Mouse (Mus musculus) c-Kit-positive CD71-positive TER-119-positive erythroid progenitor cells, embryonic 14.5 days (primary cell): Measurements from ENCODE around the gene Xxylt1.

Source experiments
- DNase-seq: peaks from one replicate; pipeline ENCODE4 v3.0.0-alpha.2; 2013; ENCODE audit warnings: low spot score

Gene Xxylt1

DNA sequence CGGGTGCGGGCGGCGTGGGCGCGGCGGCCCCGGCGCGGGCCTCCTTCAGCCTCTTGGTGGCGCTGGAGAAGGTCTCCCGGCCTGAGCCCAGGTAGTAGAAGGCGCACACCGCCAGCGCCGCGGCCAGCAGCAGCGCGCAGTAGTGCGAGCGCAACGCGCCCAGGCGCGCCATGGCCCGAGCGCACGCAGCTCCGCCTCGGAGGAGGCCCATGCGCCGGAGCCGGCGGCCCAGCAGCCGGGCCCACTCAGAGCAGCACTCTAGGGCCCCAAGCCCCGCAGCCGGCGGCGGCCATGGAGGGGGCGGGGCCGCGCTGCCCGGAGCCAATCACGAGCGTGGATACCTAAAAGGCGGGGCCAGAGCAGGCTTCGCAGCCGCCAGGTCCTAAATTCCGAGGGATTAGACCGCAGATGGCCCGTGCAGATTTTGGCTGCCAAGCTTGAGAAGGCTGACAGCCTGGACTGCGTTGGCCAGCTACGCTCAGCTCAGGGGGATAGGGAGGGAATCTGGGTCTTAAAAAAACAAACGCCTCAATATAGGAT, at the start of gene Xxylt1:
Gene Xxylt1, minus strand, starts transcription at position 308 of the 540 bp plus-strand sequence.
- DNase-seq: peak; percentile 88

DNA sequence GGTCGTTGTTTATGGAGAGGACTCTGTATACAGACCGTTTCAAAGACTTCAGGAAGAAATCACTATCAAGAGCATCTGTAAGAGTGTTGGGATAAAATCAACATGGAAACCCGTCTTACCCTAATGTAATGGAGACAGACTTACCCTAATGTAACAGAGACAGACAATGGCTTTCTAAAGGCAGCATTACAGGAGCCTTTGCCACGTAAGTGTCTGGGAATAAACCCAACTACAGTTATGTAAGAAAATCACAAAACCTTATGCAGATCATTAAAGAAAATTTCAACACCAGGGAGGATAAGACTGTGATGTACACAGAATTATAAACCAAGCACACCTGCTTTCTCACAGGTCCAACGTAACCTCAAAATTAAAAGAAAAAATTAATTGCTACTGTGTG, 46.9 kb upstream of the Xxylt1 start:
- no peak for DNase-seq

DNA sequence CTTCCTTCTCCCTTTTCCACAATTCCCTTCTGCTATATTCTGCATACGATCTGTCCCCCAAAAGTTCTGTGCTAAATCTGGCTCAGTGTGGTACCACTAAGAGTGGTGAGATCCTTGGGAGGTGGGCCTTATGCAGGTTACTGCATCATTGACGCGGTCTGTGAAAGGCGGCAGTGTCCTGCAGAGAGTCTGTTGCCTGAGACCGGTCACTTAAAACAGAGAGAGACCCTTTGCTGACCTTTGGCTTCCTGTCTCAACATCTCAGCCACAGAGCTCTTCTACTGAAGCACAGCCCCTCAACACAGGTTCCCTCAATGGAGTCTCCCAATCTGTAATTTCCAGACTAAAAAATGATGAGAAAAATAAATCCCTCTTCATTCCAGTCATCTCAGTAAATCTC, 43.8 kb upstream of the Xxylt1 start:
- no peak for DNase-seq

DNA sequence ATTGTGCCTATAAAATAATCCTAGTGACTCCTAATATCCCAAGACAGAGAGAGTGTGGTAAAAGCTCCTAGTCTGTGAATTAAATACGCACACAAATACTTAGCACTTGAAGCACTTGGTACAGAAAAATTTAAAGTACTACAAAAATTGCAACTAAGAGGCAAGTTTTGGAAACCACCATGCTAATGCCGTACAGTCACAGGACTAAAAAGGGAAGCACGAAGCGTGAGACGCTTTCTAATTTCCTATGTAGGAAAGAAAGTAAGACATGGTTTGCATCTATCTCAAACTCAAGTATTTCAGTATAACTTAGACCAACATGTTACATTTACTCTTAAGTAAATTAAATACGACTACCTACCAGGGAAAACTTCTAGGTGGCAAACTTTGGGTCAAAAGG, 40.4 kb upstream of the Xxylt1 start:
- no peak for DNase-seq

DNA sequence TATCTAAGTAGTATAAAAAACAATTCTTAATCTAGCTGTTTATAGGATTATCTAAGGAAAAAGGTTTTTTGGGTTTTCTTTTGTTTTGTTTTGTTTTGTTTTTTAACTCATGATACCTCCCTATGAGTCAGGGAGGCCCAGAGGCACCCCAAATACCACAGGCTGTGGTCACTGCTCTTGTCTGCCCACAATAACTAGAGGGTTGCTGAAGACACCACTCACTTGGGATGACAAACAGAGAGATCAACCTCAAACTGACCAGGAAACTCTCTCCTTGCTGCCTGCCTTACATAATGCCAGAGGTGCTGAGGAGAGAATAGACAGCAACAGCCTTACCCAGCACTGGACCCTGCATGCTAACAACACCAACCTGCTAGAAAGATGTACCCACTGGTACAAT, 32.4 kb upstream of the Xxylt1 start:
- no peak for DNase-seq

DNA sequence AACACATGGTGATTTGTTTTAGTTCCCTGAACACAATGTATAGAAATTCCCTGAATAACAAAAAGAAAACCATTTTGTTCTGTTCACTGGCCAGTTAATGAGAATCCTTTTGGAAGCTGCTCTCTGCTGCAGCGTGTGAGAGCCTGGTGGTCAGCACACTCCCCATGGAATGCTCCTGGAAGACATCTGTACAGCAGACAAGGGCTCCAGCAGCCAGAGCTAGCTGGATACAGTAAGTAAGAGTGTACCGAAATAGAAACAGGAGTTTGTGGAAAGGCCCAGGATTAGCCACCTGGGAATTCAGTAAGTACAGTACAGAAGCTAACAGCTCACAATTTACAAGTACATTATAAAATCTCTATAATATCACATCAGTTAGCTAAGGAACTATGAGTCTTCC, 20.1 kb upstream of the Xxylt1 start:
- no peak for DNase-seq

DNA sequence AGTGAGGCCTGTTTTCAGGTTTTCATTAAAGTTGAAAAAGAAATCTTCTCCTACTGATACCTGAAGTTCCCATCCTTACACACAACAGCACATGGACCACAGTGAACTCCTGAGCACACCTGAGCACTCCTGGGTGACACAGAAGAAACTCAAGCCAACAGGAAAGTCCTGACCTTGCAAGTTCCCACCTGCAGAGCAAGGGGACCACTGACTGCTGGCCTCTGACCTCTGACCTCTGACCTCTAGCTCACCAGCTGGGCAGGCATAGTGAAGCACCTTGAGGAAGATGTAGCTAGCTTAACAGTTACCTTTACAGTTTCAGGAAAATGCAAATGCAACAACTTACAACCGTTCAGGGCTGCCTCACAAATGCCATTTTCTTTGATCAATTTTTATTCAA, 18.7 kb upstream of the Xxylt1 start:
- DNase-seq: no peak

DNA sequence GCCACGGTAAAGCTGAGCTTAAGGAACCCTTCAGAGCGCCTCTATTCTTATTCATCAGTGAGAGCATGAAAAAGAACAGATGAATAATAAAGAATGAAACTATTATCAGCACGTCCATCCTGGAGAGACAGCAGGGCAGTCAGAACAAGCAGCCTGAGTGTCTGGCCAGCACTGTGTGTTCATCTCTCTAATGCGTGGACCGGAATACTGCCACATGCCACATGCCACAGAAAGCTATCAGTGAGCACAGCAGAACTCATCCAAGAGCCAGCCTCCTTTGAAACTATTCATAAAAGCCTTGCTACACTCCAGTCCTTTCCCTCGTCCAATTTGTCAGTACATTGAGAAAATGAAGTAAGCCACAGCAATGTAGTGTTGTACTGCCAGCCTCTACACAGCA, 12.8 kb upstream of the Xxylt1 start:
- no peak for DNase-seq

DNA sequence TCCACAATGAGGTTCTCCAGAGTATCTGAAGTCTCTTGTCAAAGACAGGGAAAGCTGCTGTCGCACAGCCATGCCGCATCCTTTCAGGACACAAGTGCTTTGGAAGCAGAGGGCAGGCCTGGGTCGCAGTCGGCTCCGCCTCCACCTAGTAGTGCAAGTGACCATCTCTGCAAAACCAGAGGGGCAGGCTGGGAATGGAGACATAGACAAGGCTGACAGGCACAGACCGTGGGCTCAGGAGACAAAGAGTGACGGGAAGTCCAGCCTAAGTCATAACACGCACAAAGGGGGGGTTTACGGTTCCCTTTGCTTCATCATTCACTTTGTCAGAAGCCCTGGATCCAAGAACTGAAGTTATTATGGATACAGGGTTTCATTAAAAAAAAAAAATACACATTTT, 12.0 kb upstream of the Xxylt1 start:
- no peak for DNase-seq

DNA sequence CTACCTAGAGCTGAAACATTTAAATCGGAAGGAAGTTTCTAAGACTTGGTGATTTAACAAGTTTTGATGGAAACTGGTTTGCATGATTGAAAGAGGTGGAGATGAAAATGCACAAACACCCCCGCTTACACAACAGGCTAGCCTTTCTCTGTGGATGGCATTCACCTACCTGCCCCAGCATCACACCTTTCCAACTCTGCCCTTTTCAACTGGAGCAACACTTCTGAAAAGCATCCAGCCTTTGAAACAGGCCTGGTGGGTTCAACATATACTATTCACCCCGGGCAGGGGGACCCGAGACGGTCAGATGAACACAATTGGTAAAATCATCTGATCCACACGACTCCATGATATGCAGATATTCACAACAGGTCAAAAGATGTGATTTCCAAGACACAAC, 659 bp upstream of the Xxylt1 start:
- no peak for DNase-seq

DNA sequence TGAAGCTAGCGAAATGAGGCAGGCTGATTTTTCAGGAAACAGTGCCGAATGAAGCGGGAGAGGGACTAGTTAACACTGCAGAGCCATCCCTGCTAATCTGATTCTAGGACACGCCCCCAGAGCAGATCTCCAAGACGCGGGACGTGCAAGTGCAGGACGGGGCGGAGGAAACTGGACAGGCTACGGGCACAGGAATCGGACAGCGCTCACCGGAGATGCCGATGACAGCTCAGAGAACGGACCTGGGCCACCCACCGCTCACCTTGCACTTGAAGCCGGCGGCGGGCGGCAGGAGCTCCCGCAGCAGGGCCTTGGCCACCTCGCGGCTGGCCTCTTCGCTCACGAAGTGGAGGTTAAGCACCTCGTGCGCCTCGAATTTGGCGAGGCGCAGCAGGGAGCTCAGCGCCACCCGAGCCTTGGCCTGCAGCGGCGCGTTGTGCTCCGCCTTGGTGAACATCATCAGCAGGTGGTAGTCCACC, 620 bp downstream of the Xxylt1 start:
- DNase-seq: peak; percentile 61

DNA sequence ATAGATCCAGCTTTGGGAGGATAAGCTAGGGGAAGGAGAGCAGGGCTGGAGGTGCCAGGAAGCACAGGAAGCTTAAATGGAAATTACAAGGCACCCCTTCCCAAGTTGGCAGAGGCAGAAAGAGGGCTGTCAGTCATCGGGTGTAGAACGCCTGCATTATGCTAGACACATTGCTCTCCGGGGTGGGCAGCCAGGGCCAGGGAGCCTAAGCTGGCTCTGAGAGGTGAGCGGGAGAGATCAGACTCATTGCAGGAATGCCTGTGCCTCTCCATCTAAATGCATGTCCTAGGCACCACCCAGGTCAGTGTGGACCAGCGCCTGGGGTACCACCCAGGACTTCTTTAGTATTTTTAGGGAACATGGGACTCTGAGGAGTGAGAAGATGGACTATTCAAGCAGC, 3.8 kb downstream of the Xxylt1 start:
- no peak for DNase-seq

DNA sequence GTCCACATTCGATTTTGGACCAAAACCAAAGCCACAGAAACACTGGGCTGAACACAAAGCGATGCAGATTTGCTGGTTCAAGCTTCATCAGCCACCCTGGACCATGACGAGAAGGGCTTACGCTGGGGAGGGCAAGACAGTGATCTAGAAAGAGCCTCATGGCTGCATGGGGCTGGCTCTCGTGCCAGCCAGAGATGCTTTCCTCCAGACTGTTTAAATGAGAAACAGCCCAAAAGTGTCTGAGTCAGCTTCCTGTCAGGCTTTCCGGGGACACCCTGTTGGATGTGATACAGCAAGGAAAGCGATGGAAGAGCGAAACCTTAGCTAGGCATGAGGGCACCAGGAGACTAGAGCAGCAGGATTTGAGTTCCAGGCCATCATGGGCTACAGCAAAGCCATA, 4.8 kb downstream of the Xxylt1 start:
- DNase-seq: no peak

DNA sequence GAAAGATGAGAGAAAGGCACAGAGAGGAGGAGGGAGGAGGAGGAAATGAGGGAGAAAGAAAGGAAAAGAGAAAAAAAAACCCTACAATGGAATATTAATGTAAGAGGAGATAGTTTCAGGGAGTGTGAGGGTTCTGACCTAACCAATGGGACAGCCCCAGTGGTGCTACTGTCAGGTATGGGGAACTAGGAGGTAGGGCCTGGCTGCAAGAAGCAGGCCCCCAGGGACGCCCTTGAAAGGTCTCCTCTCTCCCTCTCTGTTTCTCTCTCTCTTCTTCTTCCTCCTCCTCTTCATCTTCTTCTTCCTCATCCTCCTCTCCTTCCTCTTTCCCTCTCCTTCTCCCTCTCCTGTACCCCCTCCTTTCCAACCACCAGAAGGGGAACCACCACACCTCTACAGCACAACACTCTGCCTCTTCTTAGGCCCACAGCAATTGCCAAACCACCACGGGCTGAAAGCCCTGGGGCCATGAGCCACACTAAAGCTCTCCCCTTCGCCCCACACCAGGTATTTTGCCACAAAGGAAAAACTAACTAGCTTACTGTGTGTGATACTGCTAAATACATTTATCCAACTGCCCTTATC, 6.8 kb downstream of the Xxylt1 start:
- no peak for DNase-seq

DNA sequence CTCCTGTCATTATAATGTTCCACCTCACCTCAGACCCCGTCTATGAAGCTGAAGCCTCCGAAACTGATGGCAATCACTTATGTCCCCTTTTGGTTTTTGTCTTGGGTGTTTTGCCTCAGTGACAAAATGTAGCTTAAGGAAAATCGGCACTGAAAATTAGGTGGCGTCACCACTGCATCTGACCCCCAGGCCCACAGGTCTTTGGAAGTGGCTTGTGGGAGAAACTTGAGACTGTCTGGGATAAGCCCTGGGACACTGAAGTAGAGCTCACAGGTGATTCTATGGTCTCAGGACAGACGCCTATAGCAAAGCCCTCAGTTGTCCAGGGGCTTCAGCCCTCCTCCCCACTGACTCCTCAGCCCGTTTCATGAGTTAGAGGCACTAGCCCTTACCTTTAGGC, 9.5 kb downstream of the Xxylt1 start:
- DNase-seq: no peak

DNA sequence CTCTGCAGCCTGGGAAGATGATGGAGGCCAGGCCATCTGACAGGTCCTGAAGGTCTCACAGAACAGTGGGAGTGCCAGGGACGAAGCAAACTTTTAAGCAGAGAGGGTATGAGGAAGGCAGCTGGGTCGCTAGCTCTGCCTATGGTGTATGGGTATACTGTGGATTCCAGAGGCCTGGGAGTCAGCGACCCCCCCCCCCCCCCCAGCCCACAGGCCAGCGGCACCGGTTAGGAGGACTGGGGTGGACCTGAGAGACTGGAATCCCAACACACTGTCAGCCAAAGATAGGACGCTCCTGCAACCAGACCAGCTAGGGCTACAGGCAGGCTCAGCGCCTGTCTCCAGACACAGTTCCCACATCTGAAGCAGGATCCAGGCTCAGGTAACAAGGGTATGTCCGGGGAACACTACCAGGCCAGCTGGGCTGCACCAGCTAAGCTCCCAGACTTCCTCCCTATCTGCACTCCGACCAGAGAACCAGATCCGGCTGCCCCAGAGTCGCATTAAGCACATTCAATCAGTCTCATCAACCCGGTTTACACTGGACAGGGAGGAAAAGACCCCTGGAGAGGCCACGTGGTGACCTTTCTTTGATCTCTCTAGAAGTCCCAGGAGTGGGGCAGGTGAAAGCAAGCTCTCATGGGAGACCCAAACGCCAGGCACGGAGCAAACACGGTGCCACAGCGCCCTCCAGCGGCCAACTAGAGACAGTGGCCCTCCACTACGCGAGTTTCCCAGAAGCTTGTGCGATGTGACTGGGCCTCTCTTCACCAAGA, 10.7 kb downstream of the Xxylt1 start:
- peak; percentile 60 for DNase-seq

DNA sequence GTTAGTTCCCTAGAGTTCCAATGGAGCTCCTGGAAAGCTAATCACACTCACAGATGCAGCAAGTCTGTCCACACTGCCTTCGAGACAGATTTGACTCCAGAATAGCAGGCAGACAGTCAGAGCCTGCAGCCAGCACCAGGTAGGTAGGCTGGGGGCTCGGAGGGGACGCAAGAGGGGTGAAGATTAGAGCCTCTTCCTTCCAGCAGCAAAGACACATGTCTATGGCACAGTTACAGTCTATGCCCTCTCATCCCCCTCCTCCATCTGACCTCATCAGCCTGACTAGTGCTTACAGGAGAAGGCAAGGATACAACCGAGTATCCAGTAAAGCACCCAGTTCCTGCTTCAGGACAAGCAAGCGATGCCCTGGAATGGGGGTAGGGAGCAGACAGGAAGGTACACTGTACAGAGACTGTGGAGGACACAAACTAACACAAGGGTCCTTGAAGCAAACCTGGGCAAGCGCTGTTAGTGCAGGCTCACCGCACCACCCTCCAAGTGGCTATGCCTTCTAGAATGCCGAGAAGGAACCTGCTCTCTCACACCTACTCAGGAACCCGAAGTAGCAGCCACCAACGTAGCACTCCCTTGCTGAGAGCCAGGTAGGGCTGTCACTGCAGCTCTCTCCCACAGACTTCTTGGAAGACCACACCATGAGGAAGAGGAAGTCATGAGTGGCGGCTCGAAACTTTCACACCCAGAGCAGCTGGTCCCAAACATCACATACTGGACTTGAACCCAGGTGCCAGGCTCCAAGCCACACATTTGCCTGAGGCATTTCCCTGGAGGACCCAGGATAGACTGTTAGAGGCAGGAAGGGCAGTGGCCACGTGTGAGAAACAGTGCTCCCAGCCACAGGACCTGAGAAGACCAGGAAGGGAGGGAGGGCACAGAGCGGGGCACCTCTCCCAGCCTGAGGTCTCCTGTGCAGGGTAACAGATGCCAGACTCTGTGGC, 11.7 kb downstream of the Xxylt1 start:
- no peak for DNase-seq

DNA sequence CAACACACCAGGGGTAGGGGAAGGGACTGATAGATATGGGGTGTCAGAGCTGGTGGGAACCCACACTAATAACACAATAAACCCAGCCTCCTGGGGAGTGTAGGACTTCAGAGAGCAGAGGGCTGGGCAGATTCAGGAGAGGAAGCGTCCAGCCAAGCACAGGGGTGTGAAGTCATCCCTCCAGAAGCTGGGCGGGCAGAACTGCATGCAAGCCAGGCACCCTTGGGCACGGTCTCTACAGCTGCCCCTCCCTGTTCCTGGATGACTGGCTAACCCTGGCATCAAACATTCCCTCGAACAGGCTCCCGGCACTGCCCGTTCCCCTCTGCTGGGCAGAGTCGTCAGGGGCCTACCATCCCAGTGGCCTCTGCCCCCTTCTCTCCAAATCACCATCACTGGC, 13.0 kb downstream of the Xxylt1 start:
- DNase-seq: no peak

DNA sequence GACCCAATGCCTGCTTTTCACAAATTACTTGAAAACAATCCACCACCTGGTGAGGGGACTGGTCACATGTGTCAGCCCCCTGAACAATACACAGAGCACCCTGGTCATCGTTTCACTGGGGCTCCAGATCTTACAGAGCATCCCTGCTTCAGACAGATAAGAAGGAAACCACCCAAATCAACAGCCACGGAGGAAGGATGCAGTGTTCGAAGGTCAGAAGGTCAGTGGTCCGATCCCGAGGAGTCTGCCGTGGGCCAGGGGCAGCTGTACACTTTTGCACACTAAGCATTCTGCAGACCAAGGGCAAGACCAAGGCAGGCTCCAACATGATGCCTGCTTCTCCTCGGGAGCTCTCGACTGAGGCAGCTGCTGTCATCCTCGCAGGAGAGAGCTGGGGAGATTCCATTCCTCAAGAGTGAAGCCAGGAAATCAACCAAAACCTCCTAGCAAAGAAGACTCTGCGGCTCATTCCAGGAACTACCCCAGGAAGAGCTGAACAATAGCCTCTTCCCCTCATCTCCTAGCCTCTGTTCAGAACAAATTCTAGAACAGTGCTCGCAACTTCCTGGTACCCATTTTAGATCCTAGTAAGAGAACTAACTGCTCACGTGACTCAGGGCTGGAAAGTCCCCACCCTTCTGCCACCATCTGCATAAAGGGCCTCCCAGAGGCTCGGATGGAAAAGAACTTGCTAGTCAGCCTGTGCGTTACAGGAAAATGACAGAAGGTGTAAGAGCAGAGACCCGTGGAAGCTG, 14.7 kb downstream of the Xxylt1 start:
- peak; percentile 34 for DNase-seq

DNA sequence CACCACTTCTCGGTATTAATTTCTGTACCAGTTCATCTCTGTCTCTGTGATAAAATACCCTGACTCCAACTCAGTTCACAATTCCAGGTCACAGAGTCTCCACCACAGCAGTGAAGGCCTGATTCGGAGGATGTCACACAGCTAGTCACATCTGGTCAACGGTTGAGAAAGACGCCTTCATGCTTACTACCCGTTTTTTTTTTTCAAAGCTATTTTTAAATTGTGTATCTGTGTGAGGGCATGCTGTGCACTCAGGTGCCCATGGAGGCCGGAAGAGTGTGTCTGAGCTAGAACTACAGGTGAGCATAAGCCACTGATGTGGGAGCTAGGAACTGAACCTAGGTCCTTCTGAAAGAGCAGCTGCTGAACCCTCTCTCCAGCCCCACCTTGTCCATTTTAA, 16.4 kb downstream of the Xxylt1 start:
- no peak for DNase-seq

DNA sequence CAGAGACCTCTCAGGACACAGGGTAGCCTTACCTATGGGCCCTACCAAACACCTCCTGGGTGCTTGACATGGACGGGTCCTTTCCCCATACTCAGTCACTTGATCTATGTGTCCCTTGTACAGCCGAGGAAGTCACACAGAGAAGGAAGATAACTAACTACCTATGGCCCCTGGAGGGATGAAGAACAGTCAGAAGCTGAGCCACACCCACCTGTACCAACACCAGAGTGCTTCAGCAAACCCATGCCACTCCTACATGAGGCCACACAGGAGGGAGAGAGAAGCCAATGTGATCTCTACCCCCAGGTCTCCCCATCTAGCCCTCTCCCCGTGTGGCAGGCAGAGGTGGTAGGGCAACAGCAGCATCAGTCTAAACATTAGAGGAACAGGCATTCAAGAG, 18.3 kb downstream of the Xxylt1 start:
- no peak for DNase-seq
